Mouse (Mus musculus) embryonic facial prominence, embryonic 15.5 days (tissue): ENCODE data around the gene Plekhg3. TPM values are rescaled to one million over a fixed set of nuclear protein-coding genes. Genes with fewer than 3 reads are reported as not detected.

Source experiments
- ATAC-seq: fragments of 200-750 bp; cut with Nextera tagmentation; 2 replicates; pipeline ENCODE4 v1.8.0; 2017; ENCODE audit warnings: low read depth, moderate TSS enrichment; ENCODE audit not compliant: insufficient number of reproducible peaks, low FRiP score, low TSS enrichment
- H3K27ac ChIP-seq: fragments of 300-500 bp; sonication (generic); replicated peaks from 2 replicates; pipeline ENCODE4 v1.5.1; 2015; ENCODE audit warnings: mild to moderate bottlenecking, inconsistent platforms
- H3K27me3 ChIP-seq: fragments of 300-500 bp; sonication (generic); 2 replicates; pipeline ENCODE4 v1.6.1; 2015; ENCODE audit warnings: inconsistent platforms
- H3K36me3 ChIP-seq: fragments of 300-500 bp; sonication (generic); 2 replicates; pipeline ENCODE4 v1.6.1; 2015; ENCODE audit warnings: mild to moderate bottlenecking, inconsistent platforms
- H3K4me1 ChIP-seq: fragments of 300-500 bp; sonication (generic); 2 replicates; pipeline ENCODE4 v1.6.1; 2015; ENCODE audit warnings: inconsistent platforms
- H3K4me2 ChIP-seq: fragments of 300-500 bp; sonication (generic); replicated peaks from 2 replicates; pipeline ENCODE4 v1.6.1; 2015; ENCODE audit warnings: mild to moderate bottlenecking, inconsistent platforms
- H3K4me3 ChIP-seq: fragments of 300-500 bp; sonication (generic); replicated peaks from 2 replicates; pipeline ENCODE4 v1.5.1; 2015; ENCODE audit warnings: mild to moderate bottlenecking, inconsistent platforms
- H3K9ac ChIP-seq: fragments of 300-500 bp; sonication (generic); 2 replicates; pipeline ENCODE4 v1.6.1; 2015; ENCODE audit warnings: inconsistent platforms
- H3K9me3 ChIP-seq: fragments of 300-500 bp; sonication (generic); replicated peaks from 2 replicates; pipeline ENCODE4 v1.6.1; 2016; ENCODE audit warnings: inconsistent platforms
- WGBS: fragments of 180-500 bp; shearing (Covaris S2); methylation state at CpG from one replicate; pipeline ENCODE4 v1.1.7; 2015; 5-methylcytosine and 5-hydroxymethylcytosine counted together
- polyA plus RNA-seq: library from polyadenylated mRNA; unstranded; fragments of >200 nt; fragmentation: Nextera tagmentation; extraction: Ambion mirVana; gene quantifications from 2 replicates; pipeline ENCODE4 v1.2.1, GENCODE M21; 2015

The Plekhg3 gene
- polyA plus RNA-seq, 1 experiment from 2014 or later = 8.9 TPM

DNA sequence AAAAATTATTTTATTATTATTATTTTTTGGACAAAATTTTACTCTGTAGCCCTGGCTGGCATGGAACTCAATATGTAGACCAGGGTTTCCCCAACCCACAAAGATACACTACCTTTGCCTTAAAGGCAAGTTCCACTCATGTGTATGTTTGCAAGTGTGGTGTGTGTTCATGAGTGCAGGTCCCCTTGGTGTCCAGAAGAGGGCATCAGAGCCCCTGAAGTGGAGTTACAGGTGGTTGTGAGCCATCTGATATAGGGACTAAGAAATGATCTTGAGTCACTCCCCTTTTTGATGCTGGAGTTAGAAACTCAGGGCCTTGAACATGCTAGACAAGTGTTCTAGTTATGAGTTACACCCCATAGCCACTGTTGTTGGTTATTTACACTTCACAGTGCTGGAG is 54.3 kb downstream of the Plekhg3 start:
- Histone ChIP-seq H3K36me3 (no peaks in the 10 kb centered on the region), H3K4me3 (no peak overlapping the region), H3K9ac (no peak overlapping the region), H3K4me2 (no peak overlapping the region), H3K4me1 (peaks cover 24% of the 10 kb centered on the region), H3K9me3 (no peaks in the 10 kb centered on the region), H3K27ac (no peak overlapping the region), H3K27me3 (no peaks in the 10 kb centered on the region)
- no peak for ATAC-seq

GRCm38 (mm10) chr12:76587357-76587756 is 56.7 kb downstream of the Plekhg3 start:
- no peaks in the 10 kb centered on the region for H3K9me3 ChIP-seq
- peaks cover 17% of the 10 kb centered on the region for H3K4me1 ChIP-seq
- no peak overlapping the region for H3K4me2 ChIP-seq
- H3K27ac ChIP-seq = no peak overlapping the region
- no peaks in the 10 kb centered on the region for H3K27me3 ChIP-seq
- H3K9ac ChIP-seq = no peak overlapping the region
- H3K4me3 ChIP-seq = no peak overlapping the region
- H3K36me3 ChIP-seq = no peaks in the 10 kb centered on the region
- no peak for ATAC-seq
- WGBS = 66% methylated on average over 11 of the region's 11 CpGs

- H3K9me3 ChIP-seq = no peaks in the 10 kb centered on the region
- WGBS = 41% methylated on average over 6 of the region's 6 CpGs
- H3K4me3 ChIP-seq = no peak overlapping the region
- H3K4me1 ChIP-seq = peaks cover 24% of the 10 kb centered on the region
- H3K27ac ChIP-seq = 0 out of 2 replicates have a peak overlapping the region, but pooled peaks have one; percentile 8
- no peak overlapping the region for H3K9ac ChIP-seq
- H3K4me2 ChIP-seq = no peak overlapping the region
- H3K36me3 ChIP-seq = no peaks in the 10 kb centered on the region
- H3K27me3 ChIP-seq = no peaks in the 10 kb centered on the region
- no peak for ATAC-seq
Observed at GRCm38 (mm10) chr12:76589531-76589930, 58.8 kb downstream of the Plekhg3 start.

DNA sequence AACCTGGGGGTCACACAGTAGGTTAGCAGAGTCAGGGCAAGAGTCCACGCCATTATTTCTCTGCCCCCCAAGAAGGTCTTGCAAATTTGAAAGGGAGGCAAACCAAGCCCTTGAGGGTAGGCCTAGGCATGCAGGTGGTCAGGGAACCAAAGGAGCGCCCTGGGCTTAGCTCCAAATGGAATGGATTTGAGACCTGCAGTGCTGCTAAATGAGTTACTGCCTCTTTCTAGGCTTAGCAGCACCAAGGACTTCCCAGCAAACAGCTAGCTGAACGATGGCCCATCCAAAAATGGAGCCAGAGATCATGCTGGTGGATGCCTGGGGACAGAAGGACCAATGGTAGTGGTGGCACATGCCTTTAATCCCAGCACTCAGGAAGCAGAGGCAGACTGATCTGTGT is 60.3 kb downstream of the Plekhg3 start:
- no peak overlapping the region for H3K27ac ChIP-seq
- H3K4me3 ChIP-seq = no peak overlapping the region
- no peaks in the 10 kb centered on the region for H3K27me3 ChIP-seq
- no peaks in the 10 kb centered on the region for H3K9me3 ChIP-seq
- no peak for ATAC-seq
- WGBS = 80% methylated on average over 3 of the region's 3 CpGs
- H3K36me3 ChIP-seq = no peaks in the 10 kb centered on the region
- no peak overlapping the region for H3K4me2 ChIP-seq
- peaks cover 38% of the 10 kb centered on the region for H3K4me1 ChIP-seq
- no peak overlapping the region for H3K9ac ChIP-seq

- H3K9me3 ChIP-seq = no peaks in the 10 kb centered on the region
- 53% methylated on average over 1 of the region's 1 CpGs for WGBS
Observed at GRCm38 (mm10) chr12:76592213-76592612, 61.5 kb downstream of the Plekhg3 start.

DNA sequence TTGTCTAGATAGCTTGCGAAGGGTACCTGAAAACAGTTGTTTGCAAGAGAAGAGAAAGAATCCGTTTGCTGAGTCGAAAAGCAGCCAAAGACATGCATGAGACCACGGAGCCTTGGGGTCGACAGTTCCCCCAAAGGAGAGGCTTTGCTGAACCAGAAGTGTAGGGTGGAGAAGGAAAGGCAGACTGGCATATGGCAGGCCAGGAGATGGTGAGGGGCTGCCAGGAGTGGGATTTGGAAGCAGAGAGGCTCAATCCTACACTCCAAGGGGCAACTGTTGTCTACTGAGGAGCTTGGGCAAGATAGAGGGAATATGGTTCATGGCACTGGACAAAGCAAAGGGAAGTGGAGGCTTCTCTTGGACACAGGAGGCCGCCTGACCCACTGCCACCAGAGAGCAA is 62.6 kb downstream of the Plekhg3 start:
- H3K36me3 ChIP-seq = no peaks in the 10 kb centered on the region
- H3K27me3 ChIP-seq = no peaks in the 10 kb centered on the region
- 79% methylated on average over 6 of the region's 6 CpGs for WGBS
- no peak overlapping the region for H3K4me3 ChIP-seq
- peak overlapping the region; percentile 89 for H3K27ac ChIP-seq
- ATAC-seq = no peak
- no peaks in the 10 kb centered on the region for H3K9me3 ChIP-seq
- peaks cover 45% of the 10 kb centered on the region for H3K4me1 ChIP-seq
- no peak overlapping the region for H3K9ac ChIP-seq
- no peak overlapping the region for H3K4me2 ChIP-seq

More at GRCm38 (mm10) chr12:76592213-76592612, 61.5 kb downstream of the Plekhg3 start:
- Histone ChIP-seq H3K27ac (no peak overlapping the region), H3K27me3 (no peaks in the 10 kb centered on the region), H3K36me3 (no peaks in the 10 kb centered on the region), H3K9ac (no peak overlapping the region), H3K4me2 (no peak overlapping the region), H3K4me3 (no peak overlapping the region), H3K4me1 (peaks cover 42% of the 10 kb centered on the region)
- no peak for ATAC-seq

DNA sequence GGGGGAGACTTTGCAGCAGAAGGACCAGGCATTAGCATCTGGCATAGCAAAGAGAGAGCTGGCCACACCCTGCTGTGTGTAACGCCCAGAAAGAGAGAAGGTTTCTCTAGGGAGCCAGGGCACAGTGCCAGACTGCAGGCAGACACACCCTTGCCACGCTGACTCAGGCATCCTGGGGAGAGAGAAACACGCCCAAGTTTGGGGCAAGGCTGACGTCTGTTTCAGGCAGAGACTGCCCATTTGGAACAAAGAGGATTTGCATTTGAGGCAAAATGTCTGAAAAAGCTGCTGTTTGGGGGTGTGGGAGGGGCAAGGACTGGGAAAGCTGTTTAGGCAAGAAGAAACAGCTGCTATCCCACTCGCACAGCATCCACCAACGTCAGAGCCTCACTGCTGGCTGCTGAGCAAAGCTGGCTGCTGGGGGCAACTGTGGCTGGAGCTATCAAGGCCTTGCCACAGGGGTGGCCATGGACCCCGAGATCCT is 63.2 kb downstream of the Plekhg3 start:
- H3K27me3 ChIP-seq = no peaks in the 10 kb centered on the region
- no peak overlapping the region for H3K9ac ChIP-seq
- no peaks in the 10 kb centered on the region for H3K9me3 ChIP-seq
- H3K4me2 ChIP-seq = no peak overlapping the region; the same call in 1 of the 2 replicates
- H3K27ac ChIP-seq = peak overlapping the region; percentile 89
- no peak overlapping the region for H3K4me3 ChIP-seq
- peaks cover 45% of the 10 kb centered on the region for H3K4me1 ChIP-seq
- H3K36me3 ChIP-seq = no peaks in the 10 kb centered on the region
- WGBS = 4% methylated on average over 7 of the region's 7 CpGs
- peak; percentile 80 for ATAC-seq

GRCm38 (mm10) chr12:76594556-76594955 is 63.9 kb downstream of the Plekhg3 start:
- H3K4me2 ChIP-seq = no peak overlapping the region
- H3K27me3 ChIP-seq = no peaks in the 10 kb centered on the region
- no peak overlapping the region for H3K4me3 ChIP-seq
- H3K4me1 ChIP-seq = peaks cover 41% of the 10 kb centered on the region
- no peaks in the 10 kb centered on the region for H3K9me3 ChIP-seq
- no peak overlapping the region for H3K9ac ChIP-seq
- no peaks in the 10 kb centered on the region for H3K36me3 ChIP-seq
- ATAC-seq = no peak
- 55% methylated on average over 3 of the region's 3 CpGs for WGBS
- peak overlapping the region; percentile 89 for H3K27ac ChIP-seq

GRCm38 (mm10) chr12:76595830-76596229 is 65.1 kb downstream of the Plekhg3 start:
- Histone ChIP-seq H3K27ac (no peak overlapping the region), H3K4me1 (peaks cover 38% of the 10 kb centered on the region), H3K4me2 (no peak overlapping the region), H3K4me3 (no peak overlapping the region), H3K27me3 (no peaks in the 10 kb centered on the region), H3K36me3 (no peaks in the 10 kb centered on the region), H3K9ac (no peak overlapping the region), H3K9me3 (no peaks in the 10 kb centered on the region)
- WGBS = 77% methylated on average over 2 of the region's 2 CpGs
- ATAC-seq = no peak

GRCm38 (mm10) chr12:76596292-76597023 is 65.8 kb downstream of the Plekhg3 start:
- no peaks in the 10 kb centered on the region for H3K27me3 ChIP-seq
- WGBS = 48% methylated on average over 15 of the region's 15 CpGs
- no peak overlapping the region for H3K4me2 ChIP-seq
- no peaks in the 10 kb centered on the region for H3K36me3 ChIP-seq
- H3K27ac ChIP-seq = no peak overlapping the region
- H3K9me3 ChIP-seq = no peaks in the 10 kb centered on the region
- ATAC-seq = no peak
- H3K4me3 ChIP-seq = no peak overlapping the region
- H3K4me1 ChIP-seq = peaks cover 38% of the 10 kb centered on the region
- H3K9ac ChIP-seq = no peak overlapping the region

DNA sequence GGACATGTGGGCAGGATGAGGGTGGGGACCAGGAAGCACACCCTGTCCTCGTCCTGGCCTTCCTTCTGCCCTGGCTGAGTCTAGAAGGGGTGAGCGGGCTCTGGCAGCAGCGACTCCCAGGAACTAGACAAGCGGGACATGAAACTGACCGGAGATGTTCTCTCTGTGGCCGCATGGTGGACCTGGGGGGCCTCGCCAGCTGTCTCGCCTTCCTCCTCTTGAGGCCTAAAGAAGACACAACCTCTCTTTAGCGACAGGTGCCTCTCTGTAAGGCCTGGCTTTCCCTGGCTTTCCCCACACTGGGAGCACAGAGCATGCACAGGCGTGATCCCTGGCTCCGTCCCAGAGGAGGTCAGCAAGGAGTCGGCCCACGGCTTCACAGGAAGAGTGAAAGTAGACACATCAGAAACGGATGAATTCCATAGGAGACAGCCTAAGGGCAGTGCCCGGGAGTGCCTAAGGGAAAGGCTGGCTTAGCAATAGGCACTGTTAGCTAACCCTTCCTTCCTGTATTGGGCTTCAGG is 66.9 kb downstream of the Plekhg3 start:
- Histone ChIP-seq H3K4me2 (no peak overlapping the region), H3K4me3 (no peak overlapping the region), H3K27me3 (no peaks in the 10 kb centered on the region), H3K36me3 (no peaks in the 10 kb centered on the region), H3K9ac (no peak overlapping the region), H3K9me3 (no peaks in the 10 kb centered on the region), H3K4me1 (peaks cover 38% of the 10 kb centered on the region), H3K27ac (no peak overlapping the region)
- WGBS = 59% methylated on average over 15 of the region's 15 CpGs
- ATAC-seq = no peak
